Mouse (Mus musculus): Measurements from ENCODE around the gene Atf3. TPM values are rescaled to one million over a fixed set of nuclear protein-coding genes. Genes with fewer than 3 reads are reported as not detected.

The Atf3 gene
- polyA plus RNA-seq, 1 experiment, result 4.4 TPM

- no peaks in the 10 kb centered on the region for H3K36me3 ChIP-seq (ENCODE audit: control insufficient read depth, insufficient read depth, low read length, poor library complexity, severe bottlenecking)
- no peak overlapping the region for H3K4me3 ChIP-seq (ENCODE audit: low read depth, low read length)
- no peak overlapping the region for H3K9ac ChIP-seq (ENCODE audit: low read depth, poor library complexity, severe bottlenecking)
- TF ChIP-seq CTCF (IDR thresholded peaks at IDR 0.05; ENCODE audit: low read depth, low read length) (peak; percentile 13), POLR2A (IDR thresholded peaks at IDR 0.05; ENCODE audit: insufficient read depth, low read length) (no peak), EP300 (IDR thresholded peaks at IDR 0.05; ENCODE audit: insufficient read depth, low read depth, low read length) (no peak)
- no peak overlapping the region for H3K27ac ChIP-seq (ENCODE audit: insufficient read depth, low read length)
- H3K9me3 ChIP-seq (replicated peaks; ENCODE audit: control insufficient read depth, insufficient read depth, low read length, poor library complexity, severe bottlenecking), result no peaks in the 10 kb centered on the region
- no peaks in the 10 kb centered on the region for H3K27me3 ChIP-seq (ENCODE audit: control insufficient read depth, insufficient read depth, low read length, poor library complexity, severe bottlenecking)
- peaks cover 1% of the 10 kb centered on the region for H3K4me1 ChIP-seq (ENCODE audit: control insufficient read depth, insufficient read depth, low read length)
Measured at GRCm38 (mm10) chr1:191193657-191194424, 24.0 kb downstream of the Atf3 start.

GRCm38 (mm10) chr1:191192751-191193150, 25.1 kb downstream of the Atf3 start:
- H3K27ac ChIP-seq (ENCODE audit: insufficient read depth, low read length), result no peak overlapping the region
- H3K27me3 ChIP-seq (ENCODE audit: control insufficient read depth, insufficient read depth, low read length, poor library complexity, severe bottlenecking), result no peaks in the 10 kb centered on the region
- no peak overlapping the region for H3K9ac ChIP-seq (ENCODE audit: low read depth, poor library complexity, severe bottlenecking)
- no peaks in the 10 kb centered on the region for H3K9me3 ChIP-seq (replicated peaks; ENCODE audit: control insufficient read depth, insufficient read depth, low read length, poor library complexity, severe bottlenecking)
- H3K36me3 ChIP-seq (ENCODE audit: control insufficient read depth, insufficient read depth, low read length, poor library complexity, severe bottlenecking), result no peaks in the 10 kb centered on the region
- peaks cover 1% of the 10 kb centered on the region for H3K4me1 ChIP-seq (ENCODE audit: control insufficient read depth, insufficient read depth, low read length)
- H3K4me3 ChIP-seq (ENCODE audit: low read depth, low read length), result no peak overlapping the region
- no peak for TF ChIP-seq POLR2A (IDR thresholded peaks at IDR 0.05; ENCODE audit: insufficient read depth, low read length)
- no peak for TF ChIP-seq CTCF (IDR thresholded peaks at IDR 0.05; ENCODE audit: low read depth, low read length)
- no peak for TF ChIP-seq EP300 (IDR thresholded peaks at IDR 0.05; ENCODE audit: insufficient read depth, low read depth, low read length)

- Histone ChIP-seq H3K9me3 (replicated peaks; ENCODE audit: control insufficient read depth, insufficient read depth, low read length, poor library complexity, severe bottlenecking) (no peaks in the 10 kb centered on the region), H3K4me3 (ENCODE audit: low read depth, low read length) (no peak overlapping the region), H3K4me1 (ENCODE audit: control insufficient read depth, insufficient read depth, low read length) (peaks cover 1% of the 10 kb centered on the region), H3K27me3 (ENCODE audit: control insufficient read depth, insufficient read depth, low read length, poor library complexity, severe bottlenecking) (no peaks in the 10 kb centered on the region), H3K9ac (ENCODE audit: low read depth, poor library complexity, severe bottlenecking) (no peak overlapping the region), H3K27ac (ENCODE audit: insufficient read depth, low read length) (no peak overlapping the region), H3K36me3 (ENCODE audit: control insufficient read depth, insufficient read depth, low read length, poor library complexity, severe bottlenecking) (no peaks in the 10 kb centered on the region)
- TF ChIP-seq POLR2A (IDR thresholded peaks at IDR 0.05; ENCODE audit: insufficient read depth, low read length), result no peak
- no peak for TF ChIP-seq CTCF (IDR thresholded peaks at IDR 0.05; ENCODE audit: low read depth, low read length)
- no peak for TF ChIP-seq EP300 (IDR thresholded peaks at IDR 0.05; ENCODE audit: insufficient read depth, low read depth, low read length)
Measured at GRCm38 (mm10) chr1:191192213-191192612, 25.6 kb downstream of the Atf3 start.

- H3K9ac ChIP-seq (ENCODE audit: low read depth, poor library complexity, severe bottlenecking), result no peak overlapping the region
- peaks cover 1% of the 10 kb centered on the region for H3K4me1 ChIP-seq (ENCODE audit: control insufficient read depth, insufficient read depth, low read length)
- H3K4me3 ChIP-seq (ENCODE audit: low read depth, low read length), result no peak overlapping the region
- no peaks in the 10 kb centered on the region for H3K36me3 ChIP-seq (ENCODE audit: control insufficient read depth, insufficient read depth, low read length, poor library complexity, severe bottlenecking)
- TF ChIP-seq CTCF (IDR thresholded peaks at IDR 0.05; ENCODE audit: low read depth, low read length) (no peak), EP300 (IDR thresholded peaks at IDR 0.05; ENCODE audit: insufficient read depth, low read depth, low read length) (0 out of 2 replicates have a peak, but pooled peaks have one; percentile 48)
- no peaks in the 10 kb centered on the region; the same call in 1 of the 2 replicates for H3K27me3 ChIP-seq (ENCODE audit: control insufficient read depth, insufficient read depth, low read length, poor library complexity, severe bottlenecking)
- H3K27ac ChIP-seq (ENCODE audit: insufficient read depth, low read length), result no peak overlapping the region
- no peaks in the 10 kb centered on the region for H3K9me3 ChIP-seq (replicated peaks; ENCODE audit: control insufficient read depth, insufficient read depth, low read length, poor library complexity, severe bottlenecking)
Measured at GRCm38 (mm10) chr1:191189671-191190372, 28.0 kb downstream of the Atf3 start.

GRCm38 (mm10) chr1:191186386-191186770, 31.5 kb downstream of the Atf3 start:
- H3K27me3 ChIP-seq (ENCODE audit: control insufficient read depth, insufficient read depth, low read length, poor library complexity, severe bottlenecking), result peaks cover 4% of the 10 kb centered on the region
- no peak overlapping the region for H3K4me3 ChIP-seq (ENCODE audit: low read depth, low read length)
- no peaks in the 10 kb centered on the region for H3K36me3 ChIP-seq (ENCODE audit: control insufficient read depth, insufficient read depth, low read length, poor library complexity, severe bottlenecking)
- no peak overlapping the region for H3K27ac ChIP-seq (ENCODE audit: insufficient read depth, low read length)
- no peak overlapping the region for H3K9ac ChIP-seq (ENCODE audit: low read depth, poor library complexity, severe bottlenecking)
- H3K4me1 ChIP-seq (ENCODE audit: control insufficient read depth, insufficient read depth, low read length), result peaks cover 1% of the 10 kb centered on the region
- TF ChIP-seq EP300 (IDR thresholded peaks at IDR 0.05; ENCODE audit: insufficient read depth, low read depth, low read length) (no peak), POLR2A (IDR thresholded peaks at IDR 0.05; ENCODE audit: insufficient read depth, low read length) (no peak), CTCF (IDR thresholded peaks at IDR 0.05; ENCODE audit: low read depth, low read length) (no peak)
- no peaks in the 10 kb centered on the region for H3K9me3 ChIP-seq (replicated peaks; ENCODE audit: control insufficient read depth, insufficient read depth, low read length, poor library complexity, severe bottlenecking)
